Mouse (Mus musculus): Measurements from ENCODE around the gene Sema7a. TPM values are rescaled to one million over a fixed set of nuclear protein-coding genes. Genes with fewer than 3 reads are reported as not detected.
A peak's percentile ranks its signal among the peaks of the same experiment; 100 is the strongest.

Gene Sema7a
- total RNA-seq, 1 experiment from 2014 or later: 13.2 TPM

DNA sequence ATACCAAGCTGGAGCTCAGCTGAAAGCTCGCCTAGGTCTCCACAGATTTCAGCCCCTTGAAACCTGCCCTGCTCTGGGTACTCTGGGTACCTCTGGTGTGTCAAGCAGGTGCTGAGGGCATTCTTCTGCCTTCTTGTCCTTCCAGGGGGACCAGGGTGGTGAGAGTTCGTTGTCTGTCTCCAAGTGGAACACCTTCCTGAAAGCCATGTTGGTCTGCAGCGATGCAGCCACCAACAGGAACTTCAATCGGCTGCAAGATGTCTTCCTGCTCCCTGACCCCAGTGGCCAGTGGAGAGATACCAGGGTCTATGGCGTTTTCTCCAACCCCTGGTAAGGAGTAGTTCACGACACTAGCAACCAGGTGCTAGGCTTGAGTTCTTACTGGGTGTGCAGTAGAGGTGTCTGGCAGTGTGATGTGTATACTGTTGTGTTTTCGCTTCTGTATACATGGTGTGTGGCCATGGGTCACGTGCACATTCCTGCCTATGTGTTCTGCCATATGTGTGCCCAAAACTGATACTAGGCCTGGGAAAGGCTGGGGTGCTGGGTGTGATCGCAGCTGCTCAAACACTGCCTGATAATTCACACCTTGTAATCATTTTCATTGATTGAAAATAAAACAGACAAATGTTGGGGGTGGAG lies 16.4 kb downstream of the Sema7a start:
- no peak for ATAC-seq (replicated peaks; ENCODE audit: insufficient number of reproducible peaks, low FRiP score, low TSS enrichment, poor library complexity, severe bottlenecking)

DNA sequence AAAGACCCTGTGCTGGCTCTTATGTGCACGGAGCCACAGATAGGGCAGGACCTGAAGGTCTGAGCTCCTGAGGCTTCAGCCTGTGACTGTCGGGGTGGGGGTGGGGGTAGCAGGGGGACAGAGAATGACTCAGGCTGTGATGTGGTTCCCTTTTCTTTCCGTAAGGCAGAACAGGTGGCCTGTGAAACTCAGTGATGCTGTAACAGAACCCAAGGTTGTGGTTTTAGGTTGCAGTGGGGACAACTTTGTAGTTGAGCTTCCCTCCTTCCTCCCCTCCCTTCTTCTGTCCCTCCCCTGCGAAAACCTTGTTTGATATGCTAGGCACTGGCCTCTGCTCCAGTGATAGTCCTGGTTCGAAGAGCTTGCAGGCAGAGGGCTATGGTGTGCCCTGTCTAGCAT lies 16.9 kb downstream of the Sema7a start:
- ATAC-seq (replicated peaks; ENCODE audit: insufficient number of reproducible peaks, low FRiP score, low TSS enrichment, poor library complexity, severe bottlenecking): peak; percentile 23; the same call in 1 of the 2 replicates

DNA sequence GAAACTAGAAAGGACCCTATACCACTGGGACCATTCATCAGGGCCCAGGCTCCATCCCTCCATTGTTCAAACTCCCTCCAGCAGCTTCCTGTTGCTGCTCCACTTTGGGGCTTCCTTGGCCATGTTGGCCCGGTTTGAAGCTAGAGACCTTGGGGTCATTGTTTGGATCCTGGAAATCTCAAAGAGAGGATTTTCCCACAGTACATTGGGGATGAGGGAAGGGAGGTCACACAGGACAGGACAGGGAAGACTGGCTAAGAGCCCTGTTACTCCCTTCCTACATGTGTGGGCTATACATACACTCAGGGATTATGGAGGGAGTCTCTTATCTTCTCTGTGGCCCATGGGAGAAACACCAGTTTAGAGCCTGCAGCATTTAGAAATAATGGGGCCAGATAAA lies 18.7 kb downstream of the Sema7a start:
- ATAC-seq (replicated peaks; ENCODE audit: insufficient number of reproducible peaks, low FRiP score, low TSS enrichment, poor library complexity, severe bottlenecking): no peak

DNA sequence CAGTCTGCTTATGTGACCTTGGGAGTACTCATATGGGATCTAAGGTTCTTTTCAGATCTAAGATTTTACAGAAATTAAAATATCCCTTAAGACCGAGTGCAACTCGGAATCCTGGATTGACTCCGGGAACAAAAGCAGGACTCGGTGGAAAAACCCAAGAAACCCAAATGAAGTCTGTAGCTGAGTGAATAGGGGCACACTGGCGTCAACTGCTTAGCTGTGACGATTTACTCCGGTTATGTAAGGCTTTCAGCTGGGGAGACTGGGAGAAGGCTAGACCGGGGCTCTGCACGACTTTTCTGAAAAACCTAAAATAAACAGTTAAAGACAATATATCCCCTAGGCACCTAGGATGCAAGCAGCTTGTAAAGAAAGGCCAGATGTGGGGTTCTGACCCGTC lies 19.5 kb downstream of the Sema7a start:
- ATAC-seq (replicated peaks; ENCODE audit: insufficient number of reproducible peaks, low FRiP score, low TSS enrichment, poor library complexity, severe bottlenecking): no peak

DNA sequence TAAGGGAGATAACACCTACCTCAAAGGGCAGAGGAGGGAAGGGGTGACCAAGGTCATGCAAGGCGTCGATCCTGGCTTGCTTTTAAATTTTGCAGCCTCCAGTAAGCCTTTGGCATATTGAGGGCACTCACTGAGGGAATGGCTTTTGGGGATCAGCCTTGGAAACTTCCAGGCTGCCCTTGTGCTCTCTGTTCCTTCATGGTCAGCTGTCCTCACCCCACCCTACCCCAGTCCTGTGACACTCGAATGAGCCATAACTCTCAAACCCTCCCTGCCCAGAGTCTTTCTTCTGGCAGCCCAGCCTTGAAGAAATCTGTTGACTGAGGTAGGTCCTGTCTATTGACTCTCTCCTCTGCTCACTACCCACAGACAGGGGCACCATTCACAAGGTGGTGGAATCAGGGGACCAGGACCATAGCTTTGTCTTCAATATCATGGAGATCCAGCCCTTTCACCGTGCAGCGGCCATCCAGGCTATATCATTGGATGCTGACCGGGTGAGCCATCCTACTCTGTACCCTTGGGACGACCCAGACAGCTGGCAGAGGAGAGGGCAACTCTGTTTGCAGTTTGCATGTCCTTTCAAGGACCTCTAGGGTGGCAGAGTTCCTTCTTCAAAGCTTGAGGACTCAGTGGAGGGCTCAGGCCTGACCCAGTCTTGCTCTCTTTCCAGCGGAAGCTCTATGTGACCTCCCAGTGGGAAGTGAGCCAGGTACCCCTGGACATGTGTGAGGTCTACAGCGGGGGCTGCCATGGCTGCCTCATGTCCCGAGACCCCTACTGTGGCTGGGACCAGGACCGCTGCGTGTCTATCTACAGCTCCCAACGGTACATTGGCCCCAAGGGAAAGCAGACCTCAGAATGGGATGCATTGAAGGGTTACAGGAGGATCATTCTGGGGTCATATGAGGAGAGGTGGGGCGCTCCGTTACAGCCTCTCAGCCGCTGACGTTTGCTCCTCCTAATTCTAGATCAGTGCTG lies 20.3 kb downstream of the Sema7a start:
- no peak for ATAC-seq (replicated peaks; ENCODE audit: insufficient number of reproducible peaks, low FRiP score, low TSS enrichment, poor library complexity, severe bottlenecking)

DNA sequence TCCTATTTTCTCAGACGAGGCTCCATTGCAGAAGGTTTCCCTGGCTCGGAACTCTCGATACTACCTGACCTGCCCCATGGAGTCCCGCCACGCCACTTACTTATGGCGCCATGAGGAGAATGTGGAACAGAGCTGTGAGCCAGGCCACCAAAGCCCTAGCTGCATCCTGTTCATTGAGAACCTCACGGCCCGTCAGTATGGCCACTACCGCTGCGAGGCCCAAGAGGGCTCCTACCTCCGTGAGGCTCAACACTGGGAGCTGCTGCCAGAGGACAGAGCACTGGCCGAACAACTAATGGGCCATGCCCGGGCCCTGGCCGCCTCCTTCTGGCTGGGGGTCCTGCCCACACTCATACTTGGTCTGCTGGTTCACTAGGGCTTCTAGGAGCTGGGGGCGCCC lies 21.3 kb downstream of the Sema7a start:
- ATAC-seq (replicated peaks; ENCODE audit: insufficient number of reproducible peaks, low FRiP score, low TSS enrichment, poor library complexity, severe bottlenecking): no peak

DNA sequence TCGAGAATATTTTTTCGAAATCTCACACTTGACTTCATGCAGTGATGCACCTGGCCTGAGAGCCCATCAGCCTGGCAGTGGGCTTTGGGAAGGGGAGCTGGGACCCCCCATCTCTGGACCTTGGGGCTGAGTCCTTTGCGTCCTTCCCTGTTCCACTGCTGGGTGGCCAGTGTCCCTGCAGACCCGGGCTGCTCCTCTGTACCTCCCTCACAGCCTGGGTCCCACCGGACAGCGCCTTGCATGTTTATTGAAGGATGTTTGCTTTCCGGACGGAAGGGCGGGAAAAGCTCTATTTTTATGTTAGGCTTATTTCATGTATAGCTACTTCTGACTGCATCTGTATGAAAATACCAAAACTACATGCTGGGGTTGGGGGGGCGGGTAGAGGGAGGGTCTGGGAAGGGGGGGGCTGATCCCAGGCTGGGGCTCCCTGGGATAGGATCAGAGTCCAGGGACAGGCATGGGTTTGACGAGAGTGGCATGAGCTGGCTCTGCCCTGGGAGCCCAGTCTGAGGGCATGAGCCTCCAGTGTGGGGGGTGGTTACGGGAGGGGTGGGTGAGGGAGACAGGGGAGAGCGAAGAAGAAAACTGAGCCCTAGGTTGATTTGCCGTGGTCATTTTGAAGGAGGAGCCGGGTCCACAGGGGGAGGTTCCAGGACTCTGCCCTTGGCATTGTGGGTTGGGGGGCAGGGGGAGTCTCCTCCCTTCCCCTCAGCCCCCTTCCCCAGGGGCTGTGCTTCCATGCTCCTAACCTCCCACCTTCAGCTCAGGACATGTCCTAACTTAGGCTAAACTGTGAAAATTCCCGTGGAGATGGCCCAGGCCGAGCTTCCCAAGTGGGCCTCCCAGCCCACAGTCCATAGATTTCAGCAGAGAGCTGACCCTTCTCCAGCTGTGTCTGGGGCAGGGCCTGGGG lies 22.2 kb downstream of the Sema7a start:
- ATAC-seq (replicated peaks; ENCODE audit: insufficient number of reproducible peaks, low FRiP score, low TSS enrichment, poor library complexity, severe bottlenecking): no peak

DNA sequence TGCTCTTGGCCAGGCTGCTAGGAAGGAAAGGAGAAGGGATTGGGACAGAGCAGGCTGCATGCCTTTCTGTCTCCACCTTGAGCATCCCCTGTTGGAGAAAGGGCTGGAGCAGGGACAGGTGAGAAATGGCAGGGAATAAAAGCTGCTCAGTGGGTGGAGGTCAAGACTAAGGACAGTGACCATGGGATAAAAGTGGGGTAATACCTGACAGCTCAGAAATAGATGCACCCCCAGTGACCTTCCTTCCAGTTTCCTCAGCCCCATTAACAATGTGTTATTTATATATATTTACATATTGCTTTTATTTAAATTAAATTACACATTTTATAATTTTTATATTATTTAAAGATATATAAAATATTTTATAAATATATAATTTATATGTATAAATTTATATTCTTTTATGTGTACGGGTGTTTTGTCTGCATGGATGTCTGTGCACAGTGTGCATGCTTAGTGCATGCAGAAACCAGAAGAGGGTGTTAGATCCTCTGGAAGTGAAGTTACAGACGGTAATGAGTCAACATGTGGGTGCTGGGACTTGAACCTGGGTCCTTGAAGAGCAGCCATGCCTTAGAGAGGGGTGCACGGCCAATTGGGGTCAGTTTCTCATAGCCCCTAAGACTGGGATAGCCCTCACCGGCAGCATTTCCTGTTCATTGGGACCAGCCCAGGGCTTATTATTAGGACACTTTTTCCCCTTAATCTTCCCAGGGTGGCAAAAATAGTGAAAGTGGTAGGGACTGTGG lies 23.5 kb downstream of the Sema7a start:
- no peak for ATAC-seq (replicated peaks; ENCODE audit: insufficient number of reproducible peaks, low FRiP score, low TSS enrichment, poor library complexity, severe bottlenecking)

DNA sequence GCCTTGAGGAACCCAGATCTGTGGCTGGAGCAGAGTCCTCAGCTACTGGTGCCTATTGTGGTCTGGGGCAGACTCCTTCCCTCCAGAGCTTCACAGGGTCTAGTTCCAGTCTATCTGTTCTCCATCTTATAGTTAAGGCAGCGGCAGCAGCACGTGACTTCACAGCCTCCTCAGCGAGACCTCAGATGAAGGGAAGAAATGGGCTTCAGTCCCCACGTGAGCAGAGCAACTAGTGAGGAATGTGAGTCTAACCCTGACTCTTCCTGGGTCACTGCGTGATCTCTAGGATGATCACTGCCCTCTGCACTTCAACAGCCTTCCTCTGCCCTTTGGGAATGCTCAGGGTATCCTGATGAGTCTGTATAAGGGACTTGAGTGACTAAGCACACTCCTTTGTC lies 24.1 kb downstream of the Sema7a start:
- no peak for ATAC-seq (replicated peaks; ENCODE audit: insufficient number of reproducible peaks, low FRiP score, low TSS enrichment, poor library complexity, severe bottlenecking)

DNA sequence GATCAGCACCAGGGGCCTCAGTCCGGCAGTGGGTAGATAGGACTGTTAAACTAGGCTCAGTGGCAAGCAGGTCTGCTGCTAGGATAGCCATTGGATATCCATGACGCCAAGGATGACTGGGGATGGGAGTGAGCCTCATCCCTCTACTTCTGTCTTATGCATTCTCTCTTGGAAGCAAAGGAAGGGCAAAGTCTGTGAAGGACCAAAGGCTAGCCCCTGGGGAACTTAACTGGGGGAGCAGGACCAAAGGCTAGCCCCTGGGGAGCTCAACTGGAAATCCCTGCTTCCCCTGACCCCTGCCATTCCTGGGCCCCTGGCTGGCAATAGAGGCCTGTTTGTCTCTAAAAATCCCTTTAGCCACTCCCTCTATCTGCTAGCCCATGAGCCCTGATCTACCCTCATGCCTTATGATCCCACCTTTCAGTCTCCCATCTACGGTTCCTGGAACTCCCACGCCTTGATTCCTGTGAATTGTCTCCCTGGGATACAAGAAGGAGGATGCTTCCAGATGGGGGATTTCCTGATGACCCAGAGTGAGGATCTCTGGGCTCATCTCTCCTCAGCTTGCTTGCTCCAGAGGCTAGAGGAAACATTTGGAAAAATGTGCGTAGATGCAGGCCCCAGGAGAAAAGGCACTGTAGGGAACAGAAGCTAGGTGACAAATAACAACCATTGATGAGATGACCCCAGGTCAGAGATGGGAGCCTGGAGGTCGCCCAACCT lies 24.8 kb downstream of the Sema7a start:
- no peak for ATAC-seq (replicated peaks; ENCODE audit: insufficient number of reproducible peaks, low FRiP score, low TSS enrichment, poor library complexity, severe bottlenecking)

DNA sequence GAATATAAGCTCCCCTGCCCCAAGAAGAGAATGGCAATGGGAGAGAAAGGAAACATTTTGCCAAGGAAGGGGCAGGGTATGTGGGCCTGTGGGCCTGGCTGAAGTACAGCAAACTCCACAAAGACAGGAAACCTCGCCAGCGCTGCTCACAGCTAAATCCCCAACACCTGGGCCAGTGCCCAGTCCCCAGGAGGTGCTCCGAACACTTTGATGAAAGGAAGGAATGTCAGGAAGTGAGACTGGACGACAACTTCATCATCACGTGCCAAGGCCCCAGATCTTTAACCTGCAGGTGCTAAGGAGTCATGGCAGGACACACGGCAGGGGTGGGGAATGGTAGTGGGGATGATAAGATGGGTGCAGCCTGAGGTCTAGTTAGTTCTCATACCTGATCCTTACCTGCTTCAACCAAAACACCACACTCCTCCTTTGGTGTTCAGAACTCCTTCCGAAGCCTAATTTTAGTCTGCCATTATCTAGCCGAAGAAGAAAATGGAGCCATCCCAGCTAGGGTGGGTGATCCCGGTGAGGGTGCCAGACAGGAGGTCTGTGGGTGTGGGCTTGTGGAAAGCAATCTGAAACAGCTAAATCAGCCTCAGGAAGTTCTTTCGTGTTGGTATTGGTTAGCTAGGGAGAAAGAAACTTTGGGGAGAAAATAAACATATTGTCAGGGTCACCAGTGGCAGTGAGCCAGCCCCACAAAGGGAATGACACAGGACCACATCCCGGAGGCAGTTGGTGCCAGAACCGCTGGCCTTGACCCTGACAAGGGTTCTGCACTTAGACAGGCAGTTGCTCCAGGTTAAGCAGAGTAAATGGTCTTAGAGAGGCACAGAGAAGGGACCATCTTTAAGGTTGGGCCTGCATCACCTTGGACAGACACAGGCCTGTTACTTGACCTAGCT lies 25.6 kb downstream of the Sema7a start:
- no peak for ATAC-seq (replicated peaks; ENCODE audit: insufficient number of reproducible peaks, low FRiP score, low TSS enrichment, poor library complexity, severe bottlenecking)

DNA sequence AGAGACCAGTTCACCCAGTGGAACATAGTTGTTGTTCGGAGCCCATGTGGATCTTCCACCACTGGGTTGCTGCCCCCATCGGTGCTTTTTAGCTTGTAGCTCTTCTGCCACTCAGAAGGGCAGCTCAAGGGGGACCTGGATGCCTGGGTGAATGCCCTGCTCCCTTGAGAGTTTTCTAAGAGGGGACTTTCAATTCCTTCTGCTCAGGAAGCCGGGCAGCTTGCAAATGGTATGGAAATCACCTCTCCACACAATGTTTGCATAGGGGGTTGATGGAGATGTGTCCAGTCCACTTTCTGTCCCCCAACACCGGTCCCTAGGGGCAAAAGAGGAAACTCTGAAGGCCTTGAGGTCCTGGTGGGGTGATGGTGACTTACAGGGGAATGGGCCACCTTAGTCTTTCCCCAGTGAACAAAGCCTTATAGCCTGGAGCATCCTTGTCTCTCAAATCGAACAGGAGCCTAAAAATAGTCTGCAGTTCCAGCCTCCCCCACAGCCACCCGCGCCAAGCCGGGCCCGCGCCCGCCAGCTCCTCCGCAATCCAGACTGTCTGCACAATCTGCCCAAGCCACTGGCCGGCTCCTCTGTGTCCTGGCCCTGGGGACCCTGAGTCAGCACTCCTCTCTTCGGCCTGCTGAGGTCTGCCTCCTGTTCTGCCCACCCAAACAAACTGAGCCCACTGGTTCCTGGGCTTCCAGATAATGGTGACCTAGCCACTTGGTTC lies 27.5 kb downstream of the Sema7a start:
- no peak for ATAC-seq (replicated peaks; ENCODE audit: insufficient number of reproducible peaks, low FRiP score, low TSS enrichment, poor library complexity, severe bottlenecking)

DNA sequence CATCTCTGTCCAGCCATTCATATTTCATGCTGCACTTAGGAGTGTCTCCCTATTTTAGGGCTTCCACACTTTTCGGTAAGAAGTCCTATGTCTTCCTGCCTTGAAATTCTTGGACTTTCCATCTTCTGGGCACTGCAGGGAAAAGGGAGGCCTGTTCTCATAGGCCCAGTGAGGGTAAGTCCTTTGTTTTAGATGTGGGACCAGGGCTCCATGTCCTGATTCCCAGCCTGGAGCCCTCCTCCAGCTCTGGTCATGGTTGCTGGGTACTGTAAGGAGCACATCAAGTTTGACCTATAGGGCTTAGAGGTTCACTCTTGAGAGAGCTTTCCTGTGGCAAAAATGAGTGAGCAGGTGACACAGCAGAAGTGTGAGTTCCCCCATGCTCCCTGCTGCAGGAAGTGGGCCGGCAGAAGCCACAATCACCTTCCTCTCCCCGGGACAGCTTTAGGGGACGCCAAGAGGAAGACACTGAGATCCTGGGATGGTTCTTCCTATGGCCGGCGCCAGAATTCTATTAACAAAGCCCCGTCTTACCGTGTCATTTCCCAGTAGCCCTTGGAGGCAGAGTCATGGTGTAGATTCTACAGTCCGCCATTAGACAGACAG lies 28.4 kb downstream of the Sema7a start:
- ATAC-seq (replicated peaks; ENCODE audit: insufficient number of reproducible peaks, low FRiP score, low TSS enrichment, poor library complexity, severe bottlenecking): no peak

DNA sequence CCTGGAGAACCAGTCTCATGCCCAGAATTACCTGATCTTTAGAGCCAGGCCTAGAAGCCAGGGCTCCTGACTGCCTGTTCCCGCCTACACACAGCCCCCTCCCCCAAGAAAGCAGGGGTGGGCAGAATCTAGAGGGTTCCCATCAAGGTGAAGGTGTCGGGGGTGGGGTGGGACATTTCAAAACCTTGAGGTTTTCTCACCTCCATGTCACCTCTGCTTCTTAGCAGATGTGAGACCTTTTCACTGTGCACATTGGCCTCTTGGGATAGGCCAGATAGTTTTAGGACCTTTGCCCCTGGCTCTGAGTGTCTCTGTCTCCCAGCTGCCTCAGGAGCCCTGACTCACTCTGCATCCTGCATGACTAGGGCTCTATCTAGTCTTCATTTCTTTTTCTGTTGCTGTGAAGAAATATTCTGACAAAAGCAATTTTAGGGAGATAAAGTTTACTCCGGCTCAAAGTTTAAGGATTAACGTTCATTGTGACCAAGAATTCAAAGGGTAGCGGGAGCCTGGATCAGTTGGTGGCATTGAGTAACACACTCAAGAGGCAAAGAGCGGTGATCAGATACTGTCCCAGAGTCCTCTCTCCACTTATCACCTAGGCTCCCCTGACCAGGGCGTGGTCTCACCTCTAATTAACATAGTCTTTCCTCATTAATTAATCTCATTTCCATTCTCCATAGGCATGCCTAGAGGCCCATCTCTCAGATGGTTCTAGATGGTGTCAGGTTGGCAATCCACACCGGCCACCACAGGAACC lies 29.1 kb downstream of the Sema7a start:
- no peak for ATAC-seq (replicated peaks; ENCODE audit: insufficient number of reproducible peaks, low FRiP score, low TSS enrichment, poor library complexity, severe bottlenecking)

DNA sequence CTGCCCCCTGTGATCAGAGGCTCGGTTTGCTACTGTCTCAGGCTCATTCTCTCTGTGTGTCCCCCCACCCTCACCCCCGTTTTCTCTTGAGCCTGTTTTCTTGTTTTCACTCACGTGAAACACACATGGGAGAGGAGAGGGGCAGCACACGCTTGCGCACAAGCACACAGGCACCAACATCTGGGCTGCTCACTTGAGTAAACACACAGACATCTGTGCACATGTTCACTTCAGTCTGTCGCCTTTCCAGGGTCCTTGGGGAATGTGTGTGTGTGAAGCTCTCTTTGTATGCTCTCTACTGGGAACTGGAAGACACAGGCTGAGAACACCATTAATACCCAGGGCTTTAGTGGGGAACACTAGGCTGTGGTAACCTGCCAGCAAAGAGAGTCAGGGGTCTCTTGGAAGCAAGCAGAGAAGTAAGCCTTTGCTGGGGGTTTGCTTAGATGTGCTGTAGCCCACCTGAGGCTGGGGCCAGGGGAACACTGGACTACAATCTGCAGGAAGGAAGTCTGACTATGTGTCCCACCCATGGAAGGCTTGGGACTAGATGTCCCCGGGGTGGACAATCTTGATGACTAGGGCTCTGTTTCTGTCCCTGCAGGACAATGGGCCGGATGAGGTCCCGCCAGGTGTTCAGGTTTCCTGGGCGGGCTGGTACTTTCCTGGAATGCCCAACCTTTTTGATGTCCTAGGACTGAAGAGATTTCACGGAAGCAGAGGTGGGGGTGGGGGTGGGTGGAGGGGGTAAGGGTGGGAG lies 30.0 kb downstream of the Sema7a start:
- ATAC-seq (replicated peaks; ENCODE audit: insufficient number of reproducible peaks, low FRiP score, low TSS enrichment, poor library complexity, severe bottlenecking): no peak
